Mouse (Mus musculus): ENCODE results near the gene Akap8l.

- TF ChIP-seq CTCF (IDR thresholded peaks at IDR 0.05; ENCODE audit: extremely low read depth, insufficient read length, insufficient replicate concordance, low read depth, low read length) (no peak), POLR2A (IDR thresholded peaks at IDR 0.05; ENCODE audit: low read depth, low read length) (no peak)
Measured at GRCm38 (mm10) chr17:32281611-32282310, 68.6 kb downstream of the Akap8l start.

All from small intestine, adult 2 months (tissue).